Mouse (Mus musculus) gonadal fat pad, adult 2 months (tissue): ENCODE measurements around the gene Ankrd44. TPM values are rescaled to one million over a fixed set of nuclear protein-coding genes. Genes with fewer than 3 reads are reported as not detected.

Source experiments
- DNase-seq: peaks from one replicate; pipeline ENCODE4 v3.0.0-alpha.2; 2012; ENCODE audit warnings: low read depth
- polyA plus RNA-seq: library from polyadenylated mRNA; depleted of rRNA; stranded (reverse); fragments of >200 nt; gene quantifications from 2 replicates; pipeline ENCODE4 v1.2.3, GENCODE M21; 2012

The Ankrd44 gene
- polyA plus RNA-seq, 1 experiment = 18.6 TPM

DNA sequence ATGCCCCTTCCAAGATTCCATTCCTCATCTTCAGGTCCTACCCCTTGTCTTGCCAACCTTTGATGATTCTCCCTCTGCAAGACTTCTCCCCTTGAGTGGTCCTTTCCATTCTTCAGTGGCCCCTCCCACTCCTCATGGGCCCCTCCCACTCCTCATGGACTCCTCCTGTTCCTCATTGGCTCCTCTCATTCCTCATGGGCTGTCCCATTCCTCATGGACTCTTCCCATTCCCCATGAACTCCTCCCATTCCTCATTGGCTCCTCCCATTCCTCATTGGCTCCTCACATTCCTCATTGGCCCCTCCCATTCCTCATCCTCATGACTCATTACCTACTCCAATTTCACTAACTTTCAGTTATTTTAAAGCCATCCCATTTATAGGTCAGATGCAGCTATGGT is 166.3 kb downstream of the Ankrd44 start:
- DNase-seq = no peak

DNA sequence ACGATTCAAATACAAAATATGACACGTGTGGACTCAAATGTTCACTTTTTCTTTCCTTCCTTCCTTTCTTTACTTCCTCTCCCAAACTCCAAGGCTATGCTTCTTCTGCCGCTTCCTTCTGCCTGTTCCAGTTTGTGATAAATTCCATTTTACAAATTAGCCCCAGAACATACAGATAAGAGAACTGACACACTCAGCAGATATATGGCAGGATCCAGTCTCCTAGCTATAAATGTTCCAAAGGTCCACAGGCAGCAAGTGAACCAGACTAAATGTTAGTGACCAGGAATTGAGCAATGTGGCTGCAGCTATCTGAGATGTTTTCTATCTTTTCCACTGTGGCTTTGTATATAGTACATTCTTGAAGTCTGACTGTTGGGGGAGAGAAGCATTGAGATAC is 168.9 kb downstream of the Ankrd44 start:
- no peak for DNase-seq

DNA sequence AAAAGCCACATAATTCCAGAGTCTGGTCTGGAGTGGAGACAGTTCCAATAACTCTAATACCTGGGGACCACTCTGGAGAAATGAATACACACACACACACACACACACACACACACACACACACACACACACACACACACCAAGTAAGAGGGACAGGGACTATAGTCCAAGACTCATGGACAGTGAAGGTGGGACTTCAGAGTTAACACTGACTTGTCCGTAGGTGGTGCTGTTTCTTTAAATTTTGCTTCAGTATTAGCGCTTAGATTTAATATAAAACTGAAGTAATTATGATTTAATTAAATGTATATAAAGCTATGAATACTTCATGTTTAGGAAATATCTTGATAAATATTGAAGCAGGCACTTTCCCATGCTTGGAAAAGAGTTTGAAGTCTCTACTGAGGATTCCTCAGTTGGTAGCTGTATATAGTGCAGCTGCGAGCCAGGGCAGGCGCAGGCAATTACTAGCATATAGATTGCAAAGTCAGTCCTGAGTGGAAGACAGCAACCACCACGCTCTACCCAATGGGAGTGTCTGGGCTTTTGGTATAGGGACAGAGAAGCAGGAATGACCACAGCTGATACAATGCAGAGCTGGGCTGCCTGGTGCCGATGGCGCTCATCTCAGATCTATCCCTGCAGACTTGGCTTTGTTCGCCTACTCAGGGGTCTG is 170.4 kb downstream of the Ankrd44 start:
- DNase-seq = no peak

DNA sequence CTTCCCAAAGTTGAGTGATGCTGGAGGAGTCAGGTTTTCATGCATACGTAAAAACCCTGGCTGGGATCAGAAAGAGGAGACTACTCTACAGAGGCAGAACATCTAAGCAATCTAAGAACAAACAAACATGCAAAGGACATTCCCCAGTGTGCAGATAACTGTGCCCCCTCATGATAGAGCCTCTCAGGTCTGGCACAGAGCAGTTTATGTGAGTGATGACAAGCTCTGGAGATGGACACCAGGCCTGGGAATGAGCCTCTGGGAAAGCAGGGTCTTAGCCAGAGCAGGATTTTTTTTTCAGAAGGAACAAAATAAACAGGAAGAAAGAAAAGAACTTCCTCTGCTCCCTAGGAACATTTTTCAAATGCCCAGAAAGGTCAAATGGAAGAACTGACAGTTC is 176.2 kb downstream of the Ankrd44 start:
- no peak for DNase-seq

DNA sequence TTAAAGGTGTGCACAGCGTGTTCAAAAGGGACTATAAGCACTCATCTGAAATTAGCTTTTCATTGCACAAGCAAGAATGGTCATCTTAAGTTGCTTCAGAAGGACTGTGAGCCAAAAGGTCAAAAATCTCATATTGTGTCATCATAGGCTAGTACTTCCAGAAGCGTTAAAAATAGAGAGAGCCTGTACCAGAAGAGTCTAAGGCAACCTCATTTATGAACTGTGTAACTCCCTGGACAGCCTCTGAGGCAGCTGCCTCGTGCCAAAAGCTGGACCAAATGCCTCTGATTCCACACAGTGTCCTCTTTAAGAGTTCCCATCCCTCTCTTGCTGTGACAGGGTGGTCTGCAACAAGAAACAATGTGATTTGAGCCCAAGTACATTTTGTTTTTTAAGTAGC is 176.7 kb downstream of the Ankrd44 start:
- no peak for DNase-seq

DNA sequence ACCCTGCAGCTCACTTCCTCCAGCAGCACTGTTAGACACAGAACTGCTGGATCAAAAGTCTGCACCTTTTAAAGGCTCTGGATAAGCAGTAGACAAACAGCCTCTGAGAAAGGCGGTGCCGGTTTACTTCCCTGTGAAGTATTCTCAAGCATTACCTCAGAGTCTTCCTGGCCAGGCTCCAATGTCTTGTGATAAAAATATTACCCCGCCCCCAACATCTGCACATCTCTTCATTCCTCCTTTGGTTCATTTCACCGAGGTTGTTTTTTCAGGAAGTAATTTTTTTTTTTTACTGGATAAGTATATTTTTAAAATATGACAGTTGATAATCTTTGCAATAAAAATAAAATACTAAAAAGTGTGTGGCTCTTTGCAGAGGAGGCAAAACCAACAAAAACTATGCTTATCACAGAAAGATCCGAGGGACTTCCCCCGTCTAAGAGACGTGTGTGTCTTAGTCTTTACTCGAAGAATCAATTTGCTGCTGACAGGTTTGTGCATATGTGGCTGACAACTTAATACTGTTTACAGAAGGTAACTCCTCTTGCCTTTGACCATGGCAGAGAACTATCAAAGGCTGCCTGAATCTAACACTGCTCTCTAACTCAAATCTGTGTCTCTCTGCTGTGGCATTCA is 178.3 kb downstream of the Ankrd44 start:
- DNase-seq = no peak

DNA sequence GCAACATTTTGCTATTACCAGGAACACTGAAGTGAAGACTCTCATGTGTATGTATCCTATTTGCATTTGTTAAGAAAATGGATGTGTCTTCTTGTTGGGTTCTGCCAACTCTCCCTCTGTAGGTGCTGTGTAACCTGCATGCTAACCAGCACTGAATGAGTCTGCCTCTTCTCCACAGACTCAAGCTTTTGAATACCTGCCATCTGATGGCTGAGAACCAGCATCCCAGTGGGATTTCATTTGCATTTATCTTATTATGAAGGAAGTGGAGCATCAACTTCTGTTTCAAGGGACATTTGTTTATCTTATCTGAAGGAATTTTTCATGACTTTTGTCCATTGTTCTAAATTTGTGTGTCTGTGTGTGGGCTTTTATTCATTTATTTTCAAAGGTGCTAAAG is 180.5 kb downstream of the Ankrd44 start:
- no peak for DNase-seq

DNA sequence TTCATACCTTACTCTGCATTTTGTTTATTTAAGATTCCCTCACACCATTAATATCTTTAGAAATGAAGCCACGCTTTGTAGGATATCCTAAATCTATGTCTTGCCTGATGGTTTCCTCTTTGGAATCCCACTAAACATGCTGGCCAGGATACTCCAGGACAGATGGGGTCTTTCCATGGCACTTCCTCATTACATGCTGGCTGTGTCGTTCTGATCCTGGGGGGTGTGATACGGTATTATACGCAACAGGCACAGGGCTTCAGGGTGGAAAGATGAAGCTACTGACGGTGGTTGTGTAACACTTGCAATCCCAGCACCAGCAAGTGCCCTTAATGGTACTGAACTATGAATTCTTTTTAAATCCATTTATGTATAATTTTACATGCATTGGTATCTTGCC is 182.0 kb downstream of the Ankrd44 start:
- no peak for DNase-seq

DNA sequence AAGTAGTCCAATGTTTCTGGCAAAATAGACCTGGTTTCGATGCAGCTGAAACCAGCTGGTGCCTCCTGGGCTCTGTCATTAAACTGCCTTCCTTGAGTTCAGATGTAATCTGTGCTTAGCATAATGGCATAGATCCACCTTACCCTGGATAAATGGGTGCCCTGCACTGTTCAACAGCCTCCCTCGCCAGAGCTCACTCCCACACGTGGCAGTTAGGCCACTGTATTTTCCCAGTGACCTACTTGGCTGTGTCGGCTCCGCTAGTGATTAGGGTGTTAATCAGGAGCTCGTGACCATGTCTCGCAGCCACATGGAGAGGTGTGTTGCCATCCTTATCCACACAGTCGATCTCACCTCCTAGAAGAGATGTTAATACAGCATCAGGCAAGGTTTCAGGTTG is 183.1 kb downstream of the Ankrd44 start:
- peak; percentile 58 for DNase-seq

DNA sequence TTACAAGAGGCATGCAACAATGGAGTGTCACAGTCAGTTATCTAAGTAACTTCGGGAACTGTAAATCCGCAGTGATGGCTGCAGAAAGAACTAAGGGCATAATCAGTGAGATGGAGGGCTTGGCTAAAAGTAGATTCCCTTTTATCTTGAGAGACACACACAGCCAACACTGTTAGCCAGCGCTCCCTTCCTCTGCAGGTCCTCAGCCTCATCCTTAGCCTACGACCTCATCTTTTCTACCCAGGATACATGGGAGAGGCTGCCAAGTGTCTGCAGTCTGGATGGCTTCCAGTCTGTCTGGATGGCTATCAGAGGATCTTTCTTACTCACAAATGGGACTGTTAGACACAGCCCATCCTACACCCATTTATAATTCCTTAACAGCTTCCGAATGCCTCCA is 185.3 kb downstream of the Ankrd44 start:
- no peak for DNase-seq

DNA sequence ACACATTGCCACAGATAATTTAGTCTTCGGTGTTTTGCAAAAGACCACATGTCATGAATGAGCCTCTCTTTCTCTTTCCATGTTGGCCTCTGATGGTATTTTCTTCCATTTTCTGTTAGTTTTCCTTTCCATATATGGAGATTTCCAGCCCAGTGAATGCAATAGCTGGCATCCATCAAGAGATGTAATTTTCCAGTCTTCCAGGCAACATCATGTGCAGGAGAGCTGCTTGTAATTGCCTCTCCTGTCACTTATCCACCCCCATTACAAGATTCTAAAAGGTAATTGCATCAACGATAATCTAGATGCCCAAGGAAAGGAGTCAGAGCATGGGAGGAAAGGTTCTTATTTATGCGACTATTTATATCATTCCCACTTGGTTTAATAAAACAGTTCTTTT is 188.7 kb downstream of the Ankrd44 start:
- DNase-seq = no peak

DNA sequence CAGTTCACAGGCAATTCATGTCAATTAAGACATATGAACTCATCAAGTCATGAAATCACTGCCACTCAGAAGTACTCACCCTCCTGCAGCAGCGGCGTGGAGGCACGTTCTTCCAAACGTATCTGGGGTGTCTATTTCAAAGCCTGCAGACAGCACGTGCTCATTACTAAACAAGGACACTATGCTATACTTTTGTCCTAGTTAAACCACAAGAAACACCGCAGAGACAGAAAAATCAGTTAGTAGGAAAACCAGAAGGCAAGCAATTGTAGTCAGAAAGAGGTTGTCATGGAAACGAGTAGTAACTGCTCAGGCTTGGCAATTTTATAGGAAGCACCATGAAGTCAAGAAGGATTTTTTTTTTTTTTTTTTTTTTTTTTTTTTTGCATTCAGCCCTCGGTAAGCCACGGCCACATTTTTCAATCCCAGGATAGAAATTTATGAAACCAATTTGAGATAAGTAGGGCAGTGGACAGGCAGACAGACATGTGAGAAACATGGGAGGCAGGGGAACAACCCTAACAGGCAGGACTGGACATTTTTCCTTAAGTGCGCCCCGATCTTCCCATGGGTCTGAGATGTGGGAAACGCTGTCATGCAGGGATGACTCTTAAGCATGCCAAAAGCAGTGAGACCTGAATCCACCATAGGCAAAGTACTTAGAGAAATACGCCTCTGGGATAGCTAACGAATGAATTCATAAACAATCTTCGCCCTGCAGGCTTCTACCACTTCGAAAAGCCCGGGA is 191.1 kb downstream of the Ankrd44 start:
- no peak for DNase-seq

DNA sequence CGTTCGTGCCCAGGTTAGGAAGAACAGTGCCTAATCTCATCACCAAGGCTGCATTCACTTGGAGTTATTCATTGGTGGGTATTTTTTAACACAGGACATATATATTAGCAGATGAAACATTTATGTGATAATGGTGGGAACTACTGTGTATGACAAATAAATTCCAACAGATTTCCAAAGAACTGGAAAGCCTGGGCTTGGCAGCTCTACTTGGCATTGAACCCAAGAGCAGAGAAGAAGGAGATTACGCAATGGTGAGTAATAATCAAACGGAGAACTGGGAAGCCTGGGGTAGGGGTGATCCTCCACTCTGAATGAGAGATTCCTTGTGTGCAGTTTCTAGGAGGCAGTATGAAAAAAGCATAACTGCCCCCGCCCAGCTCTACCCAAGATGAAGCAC is 196.9 kb downstream of the Ankrd44 start:
- no peak for DNase-seq

DNA sequence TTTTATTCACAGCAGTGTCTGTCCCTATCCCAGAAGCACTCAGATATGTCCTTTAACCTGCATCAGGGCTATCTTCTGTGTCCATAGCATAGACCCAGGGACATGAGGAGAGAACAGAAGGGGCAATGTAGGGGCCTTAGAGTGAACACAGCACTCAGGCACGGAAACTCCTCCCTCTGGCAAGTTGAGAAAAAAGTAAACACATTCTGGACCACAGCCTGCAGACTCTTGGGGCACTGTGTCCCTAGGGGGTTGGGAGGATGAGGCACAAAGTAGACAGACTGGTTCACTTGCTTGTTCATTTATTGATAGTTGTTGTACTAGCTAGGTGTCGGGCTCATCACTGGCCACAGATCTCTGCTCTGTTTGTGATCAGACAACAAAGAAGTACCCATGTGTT is 199.6 kb downstream of the Ankrd44 start:
- DNase-seq = no peak

DNA sequence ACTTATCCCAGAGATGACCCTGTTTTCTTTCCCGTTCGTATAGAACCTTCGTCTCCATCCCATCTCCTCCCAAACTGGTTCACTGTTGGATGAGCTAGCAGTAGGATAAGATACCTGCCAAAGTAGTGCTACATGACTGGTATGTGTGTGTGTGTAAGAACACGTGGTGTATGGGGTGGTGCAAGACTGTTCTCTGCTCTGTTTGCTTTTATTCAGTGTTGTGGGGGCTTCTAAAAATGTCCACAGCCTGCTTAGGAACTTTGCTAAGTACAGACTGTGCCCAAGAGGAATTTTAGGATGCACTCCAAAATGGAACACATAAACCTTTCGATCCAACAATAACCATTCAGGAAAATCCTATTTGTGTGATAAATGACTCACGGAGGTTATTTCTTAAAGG is 209.3 kb downstream of the Ankrd44 start:
- DNase-seq = no peak

DNA sequence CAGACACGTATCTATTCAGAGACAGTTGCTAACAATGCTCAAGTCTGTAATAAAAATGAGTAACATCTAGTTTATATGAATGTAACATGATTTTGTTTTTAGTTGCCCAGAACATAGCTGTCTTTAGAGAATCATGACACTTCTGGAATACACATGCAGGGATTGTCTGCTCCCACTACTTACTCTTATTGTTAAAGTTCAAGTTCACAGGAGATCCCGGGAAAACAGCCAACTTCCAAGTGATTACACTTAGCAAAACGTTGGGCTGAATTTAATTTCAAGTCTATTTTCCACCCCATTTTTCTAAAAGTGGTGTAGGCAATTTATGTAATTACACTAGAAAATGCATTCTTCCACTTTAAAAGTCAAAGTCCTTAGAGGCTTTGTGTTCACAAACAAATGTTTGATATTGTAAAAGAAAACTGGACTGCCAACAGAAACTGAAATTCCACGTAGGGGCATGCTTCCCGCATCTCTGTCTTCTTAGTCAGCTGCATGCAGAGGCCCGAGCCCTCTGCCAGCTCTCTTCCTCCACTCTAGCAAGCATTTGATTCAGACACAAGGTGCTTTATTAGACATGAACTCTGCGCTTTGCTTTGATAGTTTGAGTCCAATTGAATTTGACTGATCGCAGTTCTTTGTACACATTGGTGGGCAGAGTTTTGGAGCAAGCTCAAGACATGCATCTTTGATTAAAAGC is 211.0 kb downstream of the Ankrd44 start:
- DNase-seq = no peak

DNA sequence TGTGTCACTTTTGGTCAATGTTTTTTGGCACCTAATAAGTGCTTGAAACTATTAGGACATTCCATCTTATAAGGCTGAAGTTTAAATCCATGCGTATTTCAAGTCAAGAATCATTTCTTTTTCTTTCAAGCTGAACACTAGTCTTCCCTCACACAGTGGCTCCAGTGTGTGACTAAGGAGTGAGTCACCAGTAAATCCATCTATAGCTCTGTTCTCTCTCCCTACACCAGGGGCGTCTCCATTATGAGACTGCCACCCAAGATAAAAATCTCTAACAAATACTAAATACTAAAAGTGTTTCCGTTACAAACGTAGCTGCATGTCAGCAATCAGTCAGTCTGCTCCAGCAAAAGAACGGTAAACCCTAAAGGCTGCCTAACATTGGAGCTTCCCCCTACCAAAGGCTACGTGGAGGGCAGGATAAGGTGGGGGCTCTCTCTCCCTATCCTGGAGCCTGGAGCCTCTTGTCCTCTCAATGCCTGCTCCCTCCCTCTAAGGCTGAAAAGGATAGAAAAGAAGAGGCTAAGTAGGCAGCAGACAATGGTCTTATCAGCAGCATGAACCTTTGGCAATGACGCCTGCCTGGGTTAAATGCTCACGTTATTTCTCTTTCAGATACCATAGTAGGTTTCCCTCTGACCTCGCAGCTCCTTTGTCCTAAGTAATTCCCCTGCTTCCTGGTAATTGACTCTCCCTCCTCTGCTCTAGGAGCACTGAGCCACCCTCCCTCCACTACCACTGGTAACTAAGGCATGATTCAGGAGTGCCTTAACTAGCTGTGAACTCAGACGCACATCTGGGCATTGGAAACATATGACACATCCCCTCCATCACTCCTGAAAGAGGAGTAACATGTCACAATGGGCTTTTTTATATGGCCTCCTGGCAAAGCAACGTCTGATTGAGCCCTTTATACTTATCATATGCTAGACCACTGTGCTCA is 212.7 kb downstream of the Ankrd44 start:
- DNase-seq = no peak

DNA sequence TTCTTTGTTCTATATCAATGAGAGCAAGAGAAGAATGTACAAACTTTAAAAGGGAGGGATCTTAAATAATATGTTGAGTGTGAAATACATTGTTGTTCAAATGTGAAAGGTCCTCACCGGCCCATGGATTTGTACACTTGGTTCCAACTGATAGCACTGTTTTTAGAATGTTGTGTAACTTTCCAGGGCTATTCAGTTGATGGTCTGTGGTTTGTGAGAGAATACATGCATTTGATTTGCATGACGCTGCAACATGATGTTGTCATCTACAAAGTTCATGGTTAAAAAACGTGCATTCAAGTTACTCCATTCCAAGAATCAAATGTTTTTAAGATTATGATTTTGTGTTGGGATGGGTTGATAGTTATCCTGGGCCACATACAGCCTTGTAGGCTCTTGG is 214.6 kb downstream of the Ankrd44 start:
- no peak for DNase-seq

DNA sequence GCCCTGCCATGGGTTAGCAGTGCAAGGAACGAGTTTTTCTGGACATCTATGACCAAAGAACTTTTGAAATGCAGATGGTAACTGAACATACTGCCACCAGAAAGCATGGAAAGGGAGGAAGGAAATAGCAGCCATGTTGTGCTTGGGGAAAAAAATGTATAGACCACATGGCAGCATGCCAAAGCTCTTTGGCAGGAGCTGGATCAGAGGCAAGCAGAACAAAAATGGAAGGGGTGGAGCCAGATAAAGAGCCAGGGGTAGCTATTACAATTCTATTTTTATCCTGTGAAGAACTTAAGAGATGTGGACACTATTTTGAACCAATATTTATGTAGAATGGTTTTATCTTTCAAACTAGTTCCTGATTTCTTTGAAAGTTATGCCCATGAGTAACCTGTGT is 215.6 kb downstream of the Ankrd44 start:
- DNase-seq = no peak

DNA sequence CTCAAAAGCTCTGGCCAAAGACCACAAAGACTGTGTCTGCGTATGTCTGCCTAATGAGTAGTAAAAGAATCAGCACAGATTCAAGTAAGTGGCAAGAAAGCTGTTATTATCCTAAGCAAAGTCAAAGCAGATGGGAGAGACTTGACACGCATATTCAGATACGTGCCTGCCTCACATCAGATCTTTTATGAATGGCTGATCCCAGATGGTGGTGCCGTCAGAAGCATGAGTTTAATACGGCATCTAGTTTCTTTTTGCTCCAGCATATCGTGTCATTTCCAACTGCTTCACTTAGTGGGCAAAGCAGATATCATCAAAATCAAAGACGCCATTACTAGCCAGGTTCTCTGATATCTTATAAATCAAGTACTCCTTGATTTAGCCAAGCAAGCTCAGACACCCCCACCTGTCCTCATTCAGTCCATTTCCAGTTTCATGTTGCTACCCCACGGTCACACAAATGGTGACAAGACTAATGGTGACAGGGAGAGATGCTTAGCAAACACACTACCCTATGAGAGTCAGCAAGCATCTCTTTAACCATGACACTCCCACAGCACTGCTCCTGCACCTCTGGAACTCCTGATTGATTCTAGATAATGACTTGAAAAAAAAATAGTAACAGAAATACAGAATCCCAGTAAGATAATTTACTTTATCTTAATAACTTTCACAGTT is 218.2 kb downstream of the Ankrd44 start:
- no peak for DNase-seq
